Mouse (Mus musculus) MN1 (cell line): ENCODE measurements around the gene Me3.

ENCODE experiments used
- DNase-seq: peaks from one replicate; pipeline ENCODE4 v3.0.0-alpha.2; 2016; ENCODE audit warnings: low spot score

The Me3 gene

GRCm38 (mm10) chr7:89667570-89667969 lies 35.4 kb downstream of the Me3 start:
- no peak for DNase-seq

- no peak for DNase-seq
These were observed 37.3 kb downstream of the Me3 start for GRCm38 (mm10) chr7:89669461-89669860.

GRCm38 (mm10) chr7:89671104-89671831 lies 39.1 kb downstream of the Me3 start:
- DNase-seq = no peak

GRCm38 (mm10) chr7:89676176-89676575 lies 44.0 kb downstream of the Me3 start:
- DNase-seq = no peak

- no peak for DNase-seq
These were observed 45.7 kb downstream of the Me3 start for GRCm38 (mm10) chr7:89677850-89678249.

- DNase-seq = no peak
These were observed 46.5 kb downstream of the Me3 start for GRCm38 (mm10) chr7:89678719-89679118.

GRCm38 (mm10) chr7:89679139-89679538 lies 46.9 kb downstream of the Me3 start:
- DNase-seq = no peak

- no peak for DNase-seq
These were observed 47.5 kb downstream of the Me3 start for GRCm38 (mm10) chr7:89679621-89680140.

GRCm38 (mm10) chr7:89680891-89681290 lies 48.7 kb downstream of the Me3 start:
- no peak for DNase-seq

- DNase-seq = no peak
These were observed 49.7 kb downstream of the Me3 start for GRCm38 (mm10) chr7:89681666-89682470.

GRCm38 (mm10) chr7:89698186-89698585 lies 66.0 kb downstream of the Me3 start:
- no peak for DNase-seq

- DNase-seq = no peak
These were observed 67.6 kb downstream of the Me3 start for GRCm38 (mm10) chr7:89699668-89700350.

GRCm38 (mm10) chr7:89700511-89700910 lies 68.3 kb downstream of the Me3 start:
- DNase-seq = no peak

GRCm38 (mm10) chr7:89710776-89711175 lies 78.6 kb downstream of the Me3 start:
- DNase-seq = no peak

- DNase-seq = no peak
These were observed 80.9 kb downstream of the Me3 start for GRCm38 (mm10) chr7:89713059-89713458.

- no peak for DNase-seq
These were observed 84.0 kb downstream of the Me3 start for GRCm38 (mm10) chr7:89716226-89716625.

- DNase-seq = no peak
These were observed 85.3 kb downstream of the Me3 start for GRCm38 (mm10) chr7:89717521-89717920.

- DNase-seq = no peak
These were observed 86.1 kb downstream of the Me3 start for GRCm38 (mm10) chr7:89718264-89718663.

- no peak for DNase-seq
These were observed 88.1 kb downstream of the Me3 start for GRCm38 (mm10) chr7:89720256-89720655.

GRCm38 (mm10) chr7:89726712-89727111 lies 94.5 kb downstream of the Me3 start:
- no peak for DNase-seq

GRCm38 (mm10) chr7:89727615-89728014 lies 95.4 kb downstream of the Me3 start:
- DNase-seq = no peak

GRCm38 (mm10) chr7:89728393-89728792 lies 96.2 kb downstream of the Me3 start:
- no peak for DNase-seq

GRCm38 (mm10) chr7:89730514-89730913 lies 98.3 kb downstream of the Me3 start:
- DNase-seq = no peak
